Mouse (Mus musculus): ENCODE measurements around the gene Cdr2.

DNA sequence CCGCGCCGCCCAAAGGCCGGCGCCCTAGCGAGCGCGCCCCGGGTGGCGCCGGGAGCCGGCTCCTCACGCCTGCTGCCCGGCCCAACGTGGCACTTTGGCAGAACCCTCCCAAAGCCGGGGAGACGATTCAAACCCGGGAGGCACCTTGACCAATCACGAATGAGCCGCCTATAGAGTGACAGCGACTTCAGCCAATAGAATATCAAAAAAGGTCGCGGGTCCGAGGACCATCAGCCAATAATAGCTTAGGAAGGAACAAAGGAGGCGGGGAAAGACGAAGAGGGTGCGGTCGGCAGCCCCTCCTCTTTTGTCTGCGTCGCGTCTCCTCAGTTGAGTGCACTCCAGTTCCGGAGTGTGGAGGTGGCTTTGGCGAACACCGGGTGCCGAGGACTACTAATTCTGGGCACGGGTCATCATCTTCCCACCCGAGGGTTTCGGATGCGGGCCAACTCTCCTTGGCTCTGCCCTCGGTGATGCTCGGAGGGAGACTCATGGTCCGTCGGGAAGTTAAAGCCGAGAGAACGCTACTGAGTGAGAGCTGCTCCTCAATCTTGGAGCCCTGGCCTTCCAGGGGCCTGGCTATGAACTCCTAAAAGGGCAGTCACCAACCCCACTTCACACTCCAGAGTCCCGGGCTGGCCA is at the start of gene Cdr2, which contains the start of gene Mfsd13b:
- TF ChIP-seq CTCF (IDR thresholded peaks at IDR 0.05; ENCODE audit: low read depth), result no peak
- no peak for TF ChIP-seq EP300 (IDR thresholded peaks at IDR 0.05; ENCODE audit: low read depth)

Data from liver, postnatal 0 days (tissue).